Mouse (Mus musculus): Measurements from ENCODE around the gene Ckb.
"Not testable (repeated sequence)": the region's sequence is repeated elsewhere in the genome, so short reads cannot be mapped to it uniquely, and the experiment has no call there.

Gene Ckb

GRCm38 (mm10) chr12:111669000-111669788 lies 2.9 kb downstream of the Ckb start:
- peak; percentile 73 for DNase-seq (ENCODE audit: low read depth, low spot score)

GRCm38 (mm10) chr12:111668457-111668912 lies 3.7 kb downstream of the Ckb start:
- peak; percentile 97 for DNase-seq (ENCODE audit: low read depth, low spot score)

DNA sequence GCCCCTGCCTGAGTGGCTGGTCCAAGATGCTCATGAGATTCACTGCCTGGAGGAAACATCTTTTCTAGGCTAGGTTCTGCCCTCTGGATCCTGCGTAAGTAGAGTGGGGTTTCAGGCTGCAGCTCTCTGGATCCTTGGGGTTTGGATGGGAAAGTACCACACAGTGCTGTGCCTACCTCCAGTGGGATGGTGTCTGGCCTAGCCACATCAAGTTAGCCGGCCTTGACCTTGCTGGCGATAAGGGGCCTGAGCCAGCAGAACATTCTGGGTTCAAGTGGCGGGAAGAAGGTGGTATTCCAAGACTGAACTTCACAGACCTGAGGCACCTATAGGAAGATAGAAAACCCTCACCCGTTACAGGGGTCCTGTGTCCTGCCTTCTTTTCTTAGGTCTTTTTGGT lies 4.7 kb downstream of the Ckb start:
- no peak for DNase-seq (ENCODE audit: low read depth, low spot score)

DNA sequence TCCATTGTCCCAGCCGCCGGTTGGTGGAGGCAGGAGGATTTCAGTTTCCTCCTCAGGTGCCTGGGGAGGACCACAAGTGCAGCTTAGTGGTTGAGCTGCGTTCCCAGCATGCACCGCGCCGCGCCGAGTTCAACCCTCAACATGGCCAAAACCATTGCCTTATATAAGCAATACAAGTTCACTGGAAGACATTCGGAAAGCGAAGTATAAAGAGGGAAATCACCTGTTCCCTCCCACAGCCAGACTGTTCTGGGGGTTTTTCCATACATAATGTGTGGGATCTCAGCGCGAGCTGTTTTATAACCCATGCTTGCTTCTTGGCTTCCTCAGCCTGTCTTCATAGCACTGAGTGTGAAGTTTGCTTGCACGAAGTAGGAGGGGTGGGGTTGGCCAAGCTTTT lies 5.8 kb downstream of the Ckb start:
- DNase-seq (ENCODE audit: low read depth, low spot score): no peak

- peak; percentile 79 for DNase-seq (ENCODE audit: low read depth, low spot score)
Measured at GRCm38 (mm10) chr12:111665041-111665880, 6.9 kb downstream of the Ckb start.

DNA sequence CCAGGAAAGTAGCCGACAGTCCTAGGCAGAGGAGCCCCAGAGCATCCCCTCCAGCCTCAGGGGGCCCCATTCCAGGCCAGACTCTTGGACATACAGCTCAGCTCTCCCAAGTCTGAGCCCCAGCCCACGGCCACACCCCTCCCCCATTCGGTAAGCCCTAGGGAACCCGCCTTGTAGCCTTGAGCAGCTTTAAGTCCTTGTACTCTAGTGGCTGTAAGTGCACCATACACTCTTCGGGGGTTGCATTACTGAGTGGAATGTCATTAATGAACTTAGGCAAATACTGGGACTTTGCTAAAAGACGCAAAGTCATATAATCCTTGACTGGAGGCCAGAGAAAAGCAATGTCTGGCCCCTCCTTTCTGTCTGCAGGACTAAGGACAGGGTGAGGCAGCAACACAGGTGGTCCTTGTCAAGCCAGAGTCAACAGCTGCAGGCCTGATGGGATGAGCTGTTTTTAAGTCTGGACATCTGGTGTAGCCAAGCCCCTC lies 7.9 kb downstream of the Ckb start:
- DNase-seq (ENCODE audit: low read depth, low spot score): peak; percentile 40

GRCm38 (mm10) chr12:111663228-111664143 lies 8.7 kb downstream of the Ckb start:
- DNase-seq (ENCODE audit: low read depth, low spot score): no peak

DNA sequence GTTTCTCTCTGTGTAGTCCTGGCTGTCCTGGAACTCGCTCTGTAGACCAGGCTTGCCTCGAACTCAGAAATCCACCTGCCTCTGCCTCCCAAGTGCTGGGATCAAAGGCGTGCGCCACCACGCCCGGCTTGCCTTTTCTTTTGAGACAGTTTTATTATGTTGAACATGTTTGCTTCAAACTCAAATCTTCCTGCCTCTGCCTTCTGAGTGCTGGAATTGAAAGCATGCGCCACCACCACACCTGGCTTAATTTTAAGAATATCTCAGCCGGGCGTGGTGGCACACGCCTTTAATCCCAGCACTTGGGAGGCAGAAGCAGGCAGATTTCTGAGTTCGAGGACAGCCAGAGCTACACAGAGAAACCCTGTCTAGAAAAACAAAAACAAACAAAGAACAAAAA lies 10.6 kb downstream of the Ckb start:
- not testable (repeated sequence) for DNase-seq (ENCODE audit: low read depth, low spot score)

- DNase-seq (ENCODE audit: low read depth, low spot score): no peak
Measured at GRCm38 (mm10) chr12:111660628-111661027, 11.5 kb downstream of the Ckb start.

- no peak for DNase-seq (ENCODE audit: low read depth, low spot score)
Measured at GRCm38 (mm10) chr12:111659331-111659730, 12.8 kb downstream of the Ckb start.

- DNase-seq (ENCODE audit: low read depth, low spot score): no peak
Measured at GRCm38 (mm10) chr12:111655695-111656094, 16.4 kb downstream of the Ckb start.

DNA sequence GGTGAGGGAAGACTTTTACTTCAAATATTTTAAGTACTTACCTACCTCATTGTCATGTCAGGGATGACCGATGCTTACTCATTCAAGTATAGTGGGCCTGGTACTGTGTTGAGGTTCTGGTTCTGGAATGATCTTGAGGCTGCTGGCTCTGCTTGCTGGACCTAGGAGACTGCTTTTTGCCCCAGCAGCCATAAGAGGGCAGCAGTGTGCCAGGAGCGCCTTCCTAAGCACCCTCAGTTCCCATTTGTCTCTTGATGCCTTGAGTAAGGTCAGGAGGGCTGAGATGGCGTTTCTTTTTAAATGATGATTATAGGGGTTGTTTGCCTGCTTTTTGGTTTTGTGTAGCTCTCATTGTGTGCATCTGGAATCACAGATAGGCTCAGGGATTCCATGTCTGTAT lies 18.7 kb downstream of the Ckb start:
- peak; percentile 83 for DNase-seq (ENCODE audit: low read depth, low spot score)

DNA sequence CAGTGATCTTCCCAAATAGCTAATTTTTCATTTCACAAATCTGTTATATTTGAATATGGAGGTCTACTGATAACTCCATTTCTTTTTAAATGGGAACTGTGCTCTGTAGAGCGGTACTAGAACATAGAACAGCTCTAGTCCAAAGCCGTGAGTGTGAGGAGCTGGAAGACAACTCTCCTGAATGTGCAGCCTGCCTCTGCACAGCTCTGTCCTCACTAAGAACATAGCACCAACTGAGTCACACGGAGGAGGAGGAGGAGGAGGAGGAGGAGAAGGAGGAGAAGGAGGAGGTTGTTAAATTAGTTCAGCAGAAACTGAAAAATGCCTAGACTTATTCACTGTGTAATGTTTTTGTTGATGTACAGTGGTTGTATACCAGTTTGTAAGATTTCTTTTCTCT lies 19.2 kb downstream of the Ckb start:
- no peak for DNase-seq (ENCODE audit: low read depth, low spot score)

DNA sequence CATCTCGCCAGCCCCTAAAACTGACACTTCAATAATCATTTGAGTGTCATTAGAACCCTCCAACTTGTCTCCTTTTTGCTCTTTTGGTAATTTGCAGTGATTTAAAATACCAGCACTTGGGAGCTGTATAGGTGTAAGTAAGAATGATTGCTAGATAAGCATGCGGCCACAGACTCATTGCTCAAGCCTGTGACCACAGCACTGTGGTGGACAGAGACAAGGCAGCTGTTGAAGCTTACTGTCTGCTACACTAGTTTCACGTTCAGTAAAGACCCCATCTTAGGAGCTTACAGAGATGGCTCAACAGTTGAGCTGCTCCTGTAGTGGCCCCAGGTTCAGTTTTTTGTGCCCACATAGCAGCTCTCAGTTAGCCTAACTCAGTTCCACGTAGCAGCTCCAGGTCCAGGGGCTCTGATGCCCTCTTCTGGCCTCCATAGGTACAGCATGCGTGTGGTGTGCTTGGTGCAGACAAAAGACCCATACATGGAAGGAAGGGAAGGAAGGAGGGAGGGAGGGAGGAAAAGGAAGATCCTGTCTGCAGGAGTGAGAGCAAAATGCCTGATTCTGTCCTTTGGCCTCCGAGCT lies 24.0 kb downstream of the Ckb start:
- DNase-seq (ENCODE audit: low read depth, low spot score): peak; percentile 78

Measured in 3T3-L1 (cell line).